Mouse (Mus musculus) hindbrain, embryonic 15.5 days (tissue): Measurements from ENCODE around the gene Wnt7a. TPM values are rescaled to one million over a fixed set of nuclear protein-coding genes. Genes with fewer than 3 reads are reported as not detected.

ENCODE experiments used
- ATAC-seq: fragments of 200-750 bp; cut with Nextera tagmentation; 2 replicates; pipeline ENCODE4 v1.8.0; 2017; ENCODE audit warnings: low read depth, moderate number of reproducible peaks, moderate TSS enrichment; ENCODE audit not compliant: low FRiP score
- H3K27ac ChIP-seq: fragments of 300-500 bp; sonication (generic); replicated peaks from 2 replicates; pipeline ENCODE4 v1.5.1; 2015; ENCODE audit warnings: mild to moderate bottlenecking, inconsistent platforms
- H3K27me3 ChIP-seq: fragments of 300-500 bp; sonication (generic); 2 replicates; pipeline ENCODE4 v1.6.1; 2015; ENCODE audit warnings: control low read depth, inconsistent platforms
- H3K36me3 ChIP-seq: fragments of 300-500 bp; sonication (generic); 2 replicates; pipeline ENCODE4 v1.6.1; 2015; ENCODE audit warnings: control low read depth, inconsistent platforms
- H3K4me1 ChIP-seq: fragments of 300-500 bp; sonication (generic); replicated peaks from 2 replicates; pipeline ENCODE4 v1.6.1; 2015; ENCODE audit warnings: control low read depth, inconsistent platforms
- H3K4me2 ChIP-seq: fragments of 300-500 bp; sonication (generic); 2 replicates; pipeline ENCODE4 v1.6.1; 2015; ENCODE audit warnings: moderate library complexity, mild to moderate bottlenecking, inconsistent platforms
- H3K4me3 ChIP-seq: fragments of 300-500 bp; sonication (generic); 2 replicates; pipeline ENCODE4 v1.5.1; 2015; ENCODE audit warnings: mild to moderate bottlenecking, inconsistent platforms
- H3K9ac ChIP-seq: fragments of 300-500 bp; sonication (generic); 2 replicates; pipeline ENCODE4 v1.6.1; 2015; ENCODE audit warnings: inconsistent platforms
- H3K9me3 ChIP-seq: fragments of 300-500 bp; sonication (generic); 2 replicates; pipeline ENCODE4 v1.6.1; 2016; ENCODE audit warnings: control low read depth, inconsistent platforms
- WGBS: fragments of 180-500 bp; shearing (Covaris S2); methylation state at CpG from one replicate; pipeline ENCODE4 v1.1.7; 2015; 5-methylcytosine and 5-hydroxymethylcytosine counted together
- polyA plus RNA-seq: library from polyadenylated mRNA; unstranded; fragments of >200 nt; fragmentation: Nextera tagmentation; extraction: Ambion mirVana; gene quantifications from 2 replicates; pipeline ENCODE4 v1.2.1, GENCODE M21; 2015

The Wnt7a gene
- polyA plus RNA-seq, 1 experiment from 2014 or later = 10.1 TPM

DNA sequence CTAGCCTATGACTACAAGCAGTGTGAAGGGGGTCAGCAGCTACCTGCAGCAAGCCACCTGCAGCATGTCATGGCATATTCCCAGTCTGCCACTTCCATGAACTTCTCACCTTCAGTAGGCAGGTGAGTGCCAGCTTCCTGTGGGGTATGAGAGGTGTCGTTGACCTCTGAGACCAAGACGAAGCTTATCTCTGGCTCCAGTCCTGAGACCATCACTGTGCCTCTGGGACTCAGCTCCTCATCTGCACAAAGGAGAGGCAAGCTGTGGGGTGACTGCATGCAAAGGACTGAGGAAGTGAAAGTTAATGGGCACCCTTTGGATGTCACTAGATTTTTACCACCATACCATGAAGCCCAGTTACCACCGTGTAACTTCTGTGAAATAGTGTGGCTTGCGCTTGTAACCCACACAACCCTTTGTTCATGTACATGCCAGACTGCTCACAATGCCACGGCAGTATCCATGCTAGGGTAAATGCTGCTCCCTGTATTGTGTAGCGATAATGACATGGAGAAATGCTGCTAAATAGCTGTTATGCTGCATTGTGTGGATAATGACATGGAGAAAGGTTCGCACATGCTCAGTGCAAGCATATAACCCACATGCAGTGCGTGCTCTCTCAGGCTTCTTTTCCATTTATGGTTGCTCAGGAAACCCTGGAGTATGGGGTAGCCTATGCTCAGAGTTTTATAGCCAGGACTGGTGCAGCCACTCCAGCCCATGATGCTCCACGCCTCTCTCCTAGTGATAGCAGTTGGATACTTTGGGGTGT lies 89.0 kb downstream of the Wnt7a start:
- Histone ChIP-seq H3K36me3 (no peaks in the 10 kb centered on the region), H3K27me3 (no peaks in the 10 kb centered on the region), H3K4me1 (peaks cover 10% of the 10 kb centered on the region; the same call in 1 of the 2 replicates), H3K4me3 (no peak overlapping the region), H3K4me2 (no peak overlapping the region), H3K9ac (no peak overlapping the region), H3K9me3 (no peaks in the 10 kb centered on the region), H3K27ac (peak overlapping the region; percentile 49)
- ATAC-seq = peak; percentile 75
- WGBS = 47% methylated on average over 9 of the region's 9 CpGs

Other genes with a start within 250 kb of the Wnt7a start
- gene Fbln2, start 198.9 kb downstream of the Wnt7a start, polyA plus RNA-seq = 28.7 and 29.0 TPM in 2 replicates
- gene Chchd4, start 62.2 kb upstream of the Wnt7a start, polyA plus RNA-seq = 36.2 and 37.7 TPM in 2 replicates
- 47.9 and 50.4 TPM in 2 replicates for gene Tmem43, start 62.3 kb upstream of the Wnt7a start, polyA plus RNA-seq
- gene Xpc, start 104.5 kb upstream of the Wnt7a start, polyA plus RNA-seq = 16.7 and 18.6 TPM in 2 replicates
- 144 and 159 TPM in 2 replicates for gene Lsm3, start 104.6 kb upstream of the Wnt7a start, polyA plus RNA-seq